Mouse (Mus musculus): ENCODE data around the gene Cenpm. TPM values are rescaled to one million over a fixed set of nuclear protein-coding genes. Genes with fewer than 3 reads are reported as not detected.

Gene Cenpm
- polyA plus RNA-seq, 1 experiment from 2014 or later = 92.5 TPM

DNA sequence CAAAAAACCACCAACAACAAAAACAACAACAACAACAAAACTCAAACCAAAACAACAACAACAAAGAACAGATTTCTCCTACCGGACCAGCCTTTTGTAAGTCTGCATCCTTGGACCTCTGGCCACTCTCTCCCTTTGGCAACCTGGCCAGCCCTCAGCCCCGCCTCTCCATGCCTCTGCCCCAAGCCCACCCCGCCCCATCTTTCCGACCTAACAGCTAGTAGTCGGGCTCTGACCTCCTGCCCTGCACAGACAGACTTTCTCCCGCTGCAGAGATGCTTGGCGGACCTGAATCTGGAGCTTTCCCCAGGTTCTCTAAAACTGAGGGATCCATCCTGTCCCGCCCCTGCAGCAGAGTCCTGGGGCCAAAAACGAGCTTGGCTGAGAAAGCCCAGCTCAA is 26.6 kb downstream of the Cenpm start:
- ATAC-seq (replicated peaks; ENCODE audit: insufficient number of reproducible peaks, low FRiP score, low TSS enrichment, low read depth) = no peak

DNA sequence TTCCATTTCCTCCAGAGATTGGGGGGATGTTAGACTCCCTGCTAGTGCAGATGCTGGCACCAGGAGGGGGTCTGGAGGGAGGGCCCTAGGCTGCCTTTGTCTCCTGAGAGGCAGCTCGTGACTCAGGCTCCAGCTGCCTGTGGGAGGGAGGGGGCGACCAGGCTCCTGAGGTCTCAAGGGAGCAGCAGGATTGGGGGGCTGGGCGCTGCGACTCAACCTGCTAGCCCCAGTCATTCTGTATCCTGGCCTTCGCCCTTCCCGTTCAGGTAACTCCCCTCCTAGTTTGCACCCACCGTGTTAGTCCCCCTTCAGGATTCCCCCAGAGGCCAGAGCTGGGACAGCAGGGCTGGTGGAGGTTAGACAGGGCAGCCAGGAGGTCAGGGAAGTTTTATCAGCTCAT is 27.5 kb downstream of the Cenpm start:
- Histone ChIP-seq H3K4me3 (ENCODE audit: low read depth, low read length) (no peak overlapping the region), H3K27me3 (ENCODE audit: control insufficient read depth, insufficient read depth, low read length) (peaks cover 37% of the 10 kb centered on the region), H3K4me1 (ENCODE audit: control insufficient read depth, insufficient read depth, low read length) (no peaks in the 10 kb centered on the region; the same call in 1 of the 2 replicates), H3K36me3 (replicated peaks; ENCODE audit: control insufficient read depth, insufficient read depth, low read depth, low read length) (no peaks in the 10 kb centered on the region), H3K9ac (replicated peaks; ENCODE audit: low read length) (no peak overlapping the region), H3K27ac (replicated peaks; ENCODE audit: low read depth, low read length) (no peak overlapping the region), H3K9me3 (replicated peaks; ENCODE audit: control insufficient read depth, low read length) (no peaks in the 10 kb centered on the region), H3K4me2 (ENCODE audit: low read depth, low read length) (no peak overlapping the region)
- WGBS = 10% methylated on average over 7 of the region's 7 CpGs
- ATAC-seq (replicated peaks; ENCODE audit: insufficient number of reproducible peaks, low FRiP score, low TSS enrichment, low read depth) (no peak), DNase-seq (ENCODE audit: low spot score) (no peak)

More for the DNA sequence above, 26.6 kb downstream of the Cenpm start:
- no peak for DNase-seq (ENCODE audit: low spot score)
- WGBS = 24% methylated on average over 9 of the region's 9 CpGs
- H3K9ac ChIP-seq (replicated peaks; ENCODE audit: low read length) = no peak overlapping the region
- H3K27me3 ChIP-seq (ENCODE audit: control insufficient read depth, insufficient read depth, low read length) = peaks cover 31% of the 10 kb centered on the region
- no peaks in the 10 kb centered on the region; the same call in 1 of the 2 replicates for H3K4me1 ChIP-seq (ENCODE audit: control insufficient read depth, insufficient read depth, low read length)
- no peak overlapping the region for H3K4me3 ChIP-seq (ENCODE audit: low read depth, low read length)
- H3K27ac ChIP-seq (replicated peaks; ENCODE audit: low read depth, low read length) = no peak overlapping the region
- no peaks in the 10 kb centered on the region for H3K9me3 ChIP-seq (replicated peaks; ENCODE audit: control insufficient read depth, low read length)
- H3K4me2 ChIP-seq (ENCODE audit: low read depth, low read length) = no peak overlapping the region
- H3K36me3 ChIP-seq (replicated peaks; ENCODE audit: control insufficient read depth, insufficient read depth, low read depth, low read length) = no peaks in the 10 kb centered on the region

DNA sequence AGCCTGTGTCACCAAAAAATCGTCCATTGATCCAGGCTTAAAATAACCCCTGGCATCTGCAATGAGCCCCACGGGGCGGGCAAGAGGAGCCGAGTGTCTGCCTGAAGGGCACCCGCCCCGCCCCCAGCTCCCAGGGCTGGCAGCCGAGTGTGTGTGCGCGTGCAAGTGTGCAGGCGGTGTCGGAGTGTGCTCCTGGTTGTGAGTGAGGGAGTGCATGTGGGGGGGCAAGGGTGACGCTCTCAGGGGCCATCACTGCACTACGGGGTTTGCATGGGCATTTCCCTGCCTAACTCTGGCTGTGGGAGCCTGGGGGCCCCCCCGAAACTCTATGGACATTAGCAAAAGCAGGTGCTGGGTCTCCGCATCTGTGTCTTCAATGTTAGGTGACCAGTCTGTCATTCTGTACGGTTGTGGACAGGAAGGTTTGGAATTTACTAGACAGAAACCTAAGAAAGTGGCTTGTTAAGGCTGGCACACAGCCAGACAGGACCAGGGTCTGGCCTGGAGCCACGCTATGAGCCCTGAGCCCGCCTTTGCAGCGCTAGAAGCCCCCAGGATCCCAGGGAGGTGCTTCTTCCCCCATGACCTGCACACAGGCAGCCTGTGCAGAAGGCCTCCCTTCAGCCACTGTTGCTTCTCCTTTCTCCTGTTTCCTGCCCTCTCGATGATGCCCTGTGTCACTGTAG is 28.3 kb downstream of the Cenpm start:
- no peak overlapping the region for H3K9ac ChIP-seq (replicated peaks; ENCODE audit: low read length)
- no peaks in the 10 kb centered on the region for H3K9me3 ChIP-seq (replicated peaks; ENCODE audit: control insufficient read depth, low read length)
- DNase-seq (ENCODE audit: low spot score) (no peak), ATAC-seq (replicated peaks; ENCODE audit: insufficient number of reproducible peaks, low FRiP score, low TSS enrichment, low read depth) (no peak)
- H3K27ac ChIP-seq (replicated peaks; ENCODE audit: low read depth, low read length) = no peak overlapping the region
- 44% methylated on average over 20 of the region's 20 CpGs for WGBS
- H3K36me3 ChIP-seq (replicated peaks; ENCODE audit: control insufficient read depth, insufficient read depth, low read depth, low read length) = no peaks in the 10 kb centered on the region
- H3K4me1 ChIP-seq (ENCODE audit: control insufficient read depth, insufficient read depth, low read length) = peaks cover 3% of the 10 kb centered on the region
- no peak overlapping the region for H3K4me2 ChIP-seq (ENCODE audit: low read depth, low read length)
- peaks cover 45% of the 10 kb centered on the region for H3K27me3 ChIP-seq (ENCODE audit: control insufficient read depth, insufficient read depth, low read length)
- no peak overlapping the region for H3K4me3 ChIP-seq (ENCODE audit: low read depth, low read length)

DNA sequence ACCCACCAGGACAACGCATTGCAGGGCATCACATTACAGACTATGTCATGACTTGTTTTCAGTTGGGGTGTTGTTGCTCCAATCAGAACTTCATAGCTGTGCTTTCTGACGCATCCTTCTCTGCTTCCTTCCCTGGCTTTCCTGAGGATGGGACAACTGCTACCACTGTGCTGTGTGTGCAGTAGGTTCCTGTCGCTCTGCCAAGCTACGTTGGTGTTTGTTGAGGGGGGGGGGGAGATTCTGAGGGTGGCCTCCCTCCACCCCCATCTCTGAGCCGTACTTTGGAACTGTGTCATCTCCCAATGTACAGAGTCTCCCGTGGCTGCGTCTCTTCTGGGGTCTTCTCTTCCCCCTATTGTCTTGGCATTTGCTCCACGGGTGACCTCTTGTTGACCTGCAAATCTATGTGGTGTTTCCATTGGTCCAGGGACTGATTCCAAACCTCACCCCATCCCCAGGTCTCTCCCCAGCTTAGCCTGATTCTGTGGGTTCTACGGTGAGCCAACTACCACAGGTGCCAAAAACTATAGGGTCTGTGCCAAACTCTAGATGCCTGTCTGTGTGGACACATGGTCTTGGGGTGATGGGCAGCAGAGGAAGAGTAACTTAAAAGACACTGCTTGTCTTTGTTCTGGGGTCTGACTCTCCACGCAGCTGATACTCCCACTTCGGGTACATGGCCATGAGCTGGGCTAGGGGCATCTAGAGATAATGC is 29.1 kb downstream of the Cenpm start:
- peaks cover 3% of the 10 kb centered on the region for H3K4me1 ChIP-seq (ENCODE audit: control insufficient read depth, insufficient read depth, low read length)
- no peak for ATAC-seq (replicated peaks; ENCODE audit: insufficient number of reproducible peaks, low FRiP score, low TSS enrichment, low read depth)
- H3K27ac ChIP-seq (replicated peaks; ENCODE audit: low read depth, low read length) = no peak overlapping the region
- H3K9ac ChIP-seq (replicated peaks; ENCODE audit: low read length) = no peak overlapping the region
- no peak overlapping the region for H3K4me3 ChIP-seq (ENCODE audit: low read depth, low read length)
- no peaks in the 10 kb centered on the region for H3K9me3 ChIP-seq (replicated peaks; ENCODE audit: control insufficient read depth, low read length)
- no peak overlapping the region for H3K4me2 ChIP-seq (ENCODE audit: low read depth, low read length)
- peaks cover 53% of the 10 kb centered on the region for H3K27me3 ChIP-seq (ENCODE audit: control insufficient read depth, insufficient read depth, low read length)
- WGBS = 38% methylated on average over 11 of the region's 11 CpGs
- H3K36me3 ChIP-seq (replicated peaks; ENCODE audit: control insufficient read depth, insufficient read depth, low read depth, low read length) = no peaks in the 10 kb centered on the region
- no peak for DNase-seq (ENCODE audit: low spot score)

DNA sequence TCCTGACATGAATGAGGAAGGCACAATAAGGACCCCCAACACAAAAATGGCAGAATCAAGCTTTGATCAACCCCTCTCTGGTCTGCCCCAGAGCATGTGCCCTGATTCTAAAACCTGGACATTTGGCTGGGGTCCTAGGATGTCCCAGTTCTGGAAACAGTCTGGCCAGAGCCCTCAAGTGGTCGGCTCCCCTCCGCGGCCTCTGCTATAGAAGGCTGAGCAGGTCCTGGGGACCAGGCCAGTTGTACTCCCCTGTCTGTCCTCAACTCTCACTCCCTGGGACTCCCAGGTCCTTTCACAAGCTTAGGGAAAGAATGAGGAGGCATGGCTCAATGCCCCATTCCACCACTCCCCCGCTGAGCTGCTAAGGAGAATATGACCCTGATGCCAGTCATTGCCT is 31.3 kb downstream of the Cenpm start:
- no peaks in the 10 kb centered on the region for H3K36me3 ChIP-seq (replicated peaks; ENCODE audit: control insufficient read depth, insufficient read depth, low read depth, low read length)
- H3K27me3 ChIP-seq (ENCODE audit: control insufficient read depth, insufficient read depth, low read length) = peaks cover 69% of the 10 kb centered on the region
- no peak overlapping the region for H3K27ac ChIP-seq (replicated peaks; ENCODE audit: low read depth, low read length)
- H3K4me1 ChIP-seq (ENCODE audit: control insufficient read depth, insufficient read depth, low read length) = peaks cover 3% of the 10 kb centered on the region
- no peak for ATAC-seq (replicated peaks; ENCODE audit: insufficient number of reproducible peaks, low FRiP score, low TSS enrichment, low read depth)
- no peak overlapping the region for H3K4me3 ChIP-seq (ENCODE audit: low read depth, low read length)
- no peaks in the 10 kb centered on the region for H3K9me3 ChIP-seq (replicated peaks; ENCODE audit: control insufficient read depth, low read length)
- no peak overlapping the region for H3K9ac ChIP-seq (replicated peaks; ENCODE audit: low read length)
- 13% methylated on average over 4 of the region's 4 CpGs for WGBS
- H3K4me2 ChIP-seq (ENCODE audit: low read depth, low read length) = no peak overlapping the region
- no peak for DNase-seq (ENCODE audit: low spot score)

DNA sequence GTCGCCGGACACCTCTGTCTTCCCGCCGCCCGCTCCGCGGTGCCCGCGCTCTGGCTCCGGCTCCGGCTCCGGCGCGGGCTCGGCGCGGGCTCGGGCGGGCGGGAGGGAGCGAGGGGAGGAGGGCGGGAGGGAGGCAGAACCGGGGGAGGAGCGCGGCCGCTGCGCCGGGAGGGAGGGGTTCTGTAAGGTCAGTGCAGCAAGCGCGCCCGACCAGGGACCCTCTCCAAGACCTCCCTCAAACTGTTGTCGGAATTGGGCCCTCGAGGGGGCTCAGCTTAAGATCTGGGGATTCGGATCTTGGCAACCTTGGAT is 31.8 kb downstream of the Cenpm start, which contains the start of gene Shisa8:
TSS of gene Shisa8 (minus strand) at position 64 of the 312 bp plus-strand sequence.
- H3K27me3 ChIP-seq (ENCODE audit: control insufficient read depth, insufficient read depth, low read length) = peaks cover 74% of the 10 kb centered on the region
- no peaks in the 10 kb centered on the region for H3K36me3 ChIP-seq (replicated peaks; ENCODE audit: control insufficient read depth, insufficient read depth, low read depth, low read length)
- H3K4me2 ChIP-seq (ENCODE audit: low read depth, low read length) = peak within 1 kb of the TSS; percentile 82
- peak within 1 kb of the TSS; percentile 37 for H3K4me3 ChIP-seq (ENCODE audit: low read depth, low read length)
- 0% methylated on average over 26 of the region's 34 CpGs for WGBS
- DNase-seq (ENCODE audit: low spot score) (no peak), ATAC-seq (replicated peaks; ENCODE audit: insufficient number of reproducible peaks, low FRiP score, low TSS enrichment, low read depth) (no peak)
- peaks cover 3% of the 10 kb centered on the region for H3K4me1 ChIP-seq (ENCODE audit: control insufficient read depth, insufficient read depth, low read length)
- no peak within 1 kb of the TSS for H3K27ac ChIP-seq (replicated peaks; ENCODE audit: low read depth, low read length)
- no peaks in the 10 kb centered on the region for H3K9me3 ChIP-seq (replicated peaks; ENCODE audit: control insufficient read depth, low read length)
- peak within 1 kb of the TSS; percentile 37; the same call in 1 of the 2 replicates for H3K9ac ChIP-seq (replicated peaks; ENCODE audit: low read length)

DNA sequence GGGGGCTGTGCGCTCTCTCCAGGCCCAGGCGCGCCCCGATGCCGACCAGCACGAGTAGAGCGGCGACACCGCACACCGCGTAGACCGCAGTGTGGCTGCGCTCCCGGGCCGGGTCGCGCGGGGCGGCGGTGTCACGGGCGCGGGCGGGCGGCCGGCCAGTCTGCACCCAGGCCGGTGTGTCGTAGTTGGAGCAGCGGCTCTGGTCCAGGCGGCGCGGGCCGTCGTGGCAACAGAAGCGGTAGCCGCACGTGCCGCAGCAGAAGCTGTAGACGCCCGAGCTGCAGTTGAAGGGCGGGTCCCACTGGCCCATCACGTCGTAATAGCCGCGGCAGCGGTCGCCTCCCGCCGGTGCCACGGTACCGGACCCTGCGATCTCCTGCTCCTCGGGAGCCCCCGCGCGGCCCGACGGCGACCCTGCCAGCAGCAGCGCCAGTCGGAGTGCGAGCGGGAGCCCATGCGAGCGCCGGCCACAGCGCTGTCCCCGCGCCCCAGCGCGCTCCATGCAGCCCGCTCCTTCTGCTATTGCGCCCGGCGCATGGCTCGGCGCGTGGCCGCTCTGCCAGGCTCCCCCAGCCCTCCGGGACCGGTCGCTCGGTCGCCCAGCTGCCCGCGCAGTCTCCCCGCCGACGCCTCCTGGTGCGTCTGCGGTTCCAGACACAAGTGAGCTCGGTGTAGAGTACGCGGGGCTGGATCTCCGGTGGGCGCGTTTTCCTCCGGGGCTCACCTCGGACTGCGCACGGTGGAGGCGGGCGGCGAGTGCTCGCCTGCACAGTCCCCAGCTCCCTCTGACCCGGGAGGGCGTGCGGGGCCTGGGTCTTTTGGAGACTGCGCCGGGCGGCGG is 32.4 kb downstream of the Cenpm start:
- peaks cover 3% of the 10 kb centered on the region for H3K4me1 ChIP-seq (ENCODE audit: control insufficient read depth, insufficient read depth, low read length)
- H3K27me3 ChIP-seq (ENCODE audit: control insufficient read depth, insufficient read depth, low read length) = peaks cover 79% of the 10 kb centered on the region
- WGBS = under 1% methylated on average over 88 of the region's 112 CpGs
- H3K36me3 ChIP-seq (replicated peaks; ENCODE audit: control insufficient read depth, insufficient read depth, low read depth, low read length) = no peaks in the 10 kb centered on the region
- peak overlapping the region; percentile 37 for H3K4me3 ChIP-seq (ENCODE audit: low read depth, low read length)
- DNase-seq (ENCODE audit: low spot score) = peak; percentile 49
- H3K4me2 ChIP-seq (ENCODE audit: low read depth, low read length) = peak overlapping the region; percentile 82
- peak; percentile 27; the same call in 1 of the 2 replicates for ATAC-seq (replicated peaks; ENCODE audit: insufficient number of reproducible peaks, low FRiP score, low TSS enrichment, low read depth)
- no peak overlapping the region for H3K27ac ChIP-seq (replicated peaks; ENCODE audit: low read depth, low read length)
- peak overlapping the region; percentile 37; the same call in 1 of the 2 replicates for H3K9ac ChIP-seq (replicated peaks; ENCODE audit: low read length)
- H3K9me3 ChIP-seq (replicated peaks; ENCODE audit: control insufficient read depth, low read length) = no peaks in the 10 kb centered on the region
